Mouse (Mus musculus) heart, embryonic 13.5 days (tissue): ENCODE measurements around the gene Srgap2. TPM values are rescaled to one million over a fixed set of nuclear protein-coding genes. Genes with fewer than 3 reads are reported as not detected.

Source experiments
- ATAC-seq: fragments of 200-750 bp; cut with Nextera tagmentation; 2 replicates; pipeline ENCODE4 v1.8.0; 2017; ENCODE audit warnings: moderate TSS enrichment; ENCODE audit not compliant: insufficient number of reproducible peaks, low FRiP score, low TSS enrichment; ENCODE audit errors: extremely low read depth
- H3K27ac ChIP-seq: fragments of 300-500 bp; sonication (generic); replicated peaks from 2 replicates; pipeline ENCODE4 v1.5.1; 2015; ENCODE audit warnings: moderate library complexity, mild to moderate bottlenecking, inconsistent platforms
- H3K27me3 ChIP-seq: fragments of 300-500 bp; sonication (generic); replicated peaks from 2 replicates; pipeline ENCODE4 v1.6.1; 2015; ENCODE audit warnings: mild to moderate bottlenecking, inconsistent platforms
- H3K36me3 ChIP-seq: fragments of 300-500 bp; sonication (generic); 2 replicates; pipeline ENCODE4 v1.6.1; 2015; ENCODE audit warnings: mild to moderate bottlenecking, inconsistent platforms
- H3K4me1 ChIP-seq: fragments of 300-500 bp; sonication (generic); 2 replicates; pipeline ENCODE4 v1.6.1; 2015; ENCODE audit warnings: inconsistent platforms
- H3K4me2 ChIP-seq: fragments of 300-500 bp; sonication (generic); 2 replicates; pipeline ENCODE4 v1.6.1; 2015; ENCODE audit warnings: inconsistent platforms, mild to moderate bottlenecking, moderate library complexity
- H3K4me3 ChIP-seq: fragments of 300-500 bp; sonication (generic); 2 replicates; pipeline ENCODE4 v1.5.1; 2015; ENCODE audit warnings: moderate library complexity, mild to moderate bottlenecking, inconsistent platforms
- H3K9ac ChIP-seq: fragments of 300-500 bp; sonication (generic); 2 replicates; pipeline ENCODE4 v1.6.1; 2015; ENCODE audit warnings: inconsistent platforms, mild to moderate bottlenecking, moderate library complexity
- H3K9me3 ChIP-seq: fragments of 300-500 bp; sonication (generic); 2 replicates; pipeline ENCODE4 v1.6.1; 2016; ENCODE audit warnings: inconsistent platforms
- WGBS: fragments of 180-500 bp; shearing (Covaris S2); methylation state at CpG from one replicate; pipeline ENCODE4 v1.1.7; 2015; ENCODE audit warnings: mixed read lengths; 5-methylcytosine and 5-hydroxymethylcytosine counted together
- polyA plus RNA-seq: library from polyadenylated mRNA; unstranded; fragments of >200 nt; fragmentation: Nextera tagmentation; extraction: Ambion mirVana; gene quantifications from 2 replicates; pipeline ENCODE4 v1.2.1, GENCODE M21; 2015

The Srgap2 gene
- polyA plus RNA-seq, 1 experiment from 2014 or later, result 13.2 TPM

GRCm38 (mm10) chr1:131491579-131491978, 35.6 kb downstream of the Srgap2 start:
- no peak for ATAC-seq
- no peaks in the 10 kb centered on the region for H3K9me3 ChIP-seq
- WGBS, result 27% methylated on average over 4 of the region's 4 CpGs
- H3K4me1 ChIP-seq, result peaks cover 74% of the 10 kb centered on the region
- peak overlapping the region; percentile 13; the same call in 1 of the 2 replicates for H3K27ac ChIP-seq
- H3K27me3 ChIP-seq, result no peaks in the 10 kb centered on the region
- H3K36me3 ChIP-seq, result no peaks in the 10 kb centered on the region
- no peak overlapping the region for H3K9ac ChIP-seq
- H3K4me3 ChIP-seq, result no peak overlapping the region
- peak overlapping the region; percentile 35 for H3K4me2 ChIP-seq

DNA sequence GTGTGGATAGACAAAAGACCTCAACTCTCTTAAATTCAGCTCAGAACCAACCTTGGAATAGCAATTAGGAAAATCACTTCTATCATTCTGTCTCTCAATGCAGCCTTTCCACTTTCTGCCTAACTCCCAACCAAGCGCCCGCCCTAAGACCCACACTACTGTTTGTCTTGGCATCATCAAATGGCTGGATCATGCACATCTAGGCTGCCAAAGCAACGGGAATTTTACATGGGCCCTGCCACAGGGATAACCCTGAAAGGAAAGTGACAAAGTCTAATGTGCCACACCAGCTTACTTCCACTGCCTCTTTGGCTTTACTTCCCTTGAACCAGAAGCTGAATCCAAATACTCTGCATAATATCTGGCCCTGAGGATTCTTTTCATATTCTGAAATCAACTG, 37.8 kb downstream of the Srgap2 start:
- Histone ChIP-seq H3K27me3 (no peaks in the 10 kb centered on the region), H3K4me1 (peaks cover 76% of the 10 kb centered on the region), H3K4me3 (no peak overlapping the region), H3K4me2 (no peak overlapping the region), H3K9ac (no peak overlapping the region), H3K9me3 (no peaks in the 10 kb centered on the region), H3K36me3 (no peaks in the 10 kb centered on the region), H3K27ac (no peak overlapping the region)
- WGBS, result 69% methylated on average over 3 of the region's 3 CpGs
- no peak for ATAC-seq

DNA sequence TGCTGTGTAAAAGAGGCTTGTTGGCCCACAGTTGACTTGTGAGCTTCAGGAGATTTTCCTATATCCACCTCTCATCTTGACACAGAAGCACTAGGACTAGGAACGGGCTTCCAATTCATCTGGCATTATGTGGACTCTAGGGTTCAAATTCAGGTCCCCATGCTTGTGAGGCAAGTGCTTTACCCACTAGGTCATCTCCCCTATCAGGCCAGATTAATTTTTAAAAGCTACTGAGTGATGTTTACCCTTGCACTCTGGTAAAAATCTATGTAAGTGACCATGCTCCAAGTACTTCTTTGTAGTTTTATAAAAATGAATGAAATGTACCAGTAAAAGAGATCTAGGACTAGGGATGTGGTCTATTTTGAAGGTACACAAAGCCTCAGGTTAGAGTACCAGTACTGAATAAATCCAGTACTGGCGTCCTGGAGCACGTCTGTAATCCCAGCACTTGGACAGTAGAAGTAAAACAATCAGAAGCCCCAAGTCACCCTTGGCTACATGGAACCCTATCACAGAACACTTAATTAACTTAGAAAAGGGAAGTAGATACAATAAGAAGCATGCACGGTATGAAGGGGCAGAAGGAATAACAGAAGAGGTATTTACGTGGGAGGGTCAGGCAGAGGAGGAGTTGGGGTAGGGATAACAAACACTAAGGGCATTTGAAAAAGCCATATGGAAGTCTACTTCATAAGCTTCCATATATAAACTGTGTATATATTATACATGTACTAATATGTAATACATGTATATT, 40.9 kb downstream of the Srgap2 start:
- Histone ChIP-seq H3K9me3 (no peaks in the 10 kb centered on the region), H3K4me2 (no peak overlapping the region), H3K36me3 (no peaks in the 10 kb centered on the region), H3K27me3 (no peaks in the 10 kb centered on the region), H3K27ac (0 out of 2 replicates have a peak overlapping the region, but pooled peaks have one; percentile 20), H3K4me3 (no peak overlapping the region), H3K9ac (no peak overlapping the region), H3K4me1 (peaks cover 70% of the 10 kb centered on the region)
- whole genome bisulfite sequencing, result 47% methylated on average over 5 of the region's 5 CpGs
- no peak for ATAC-seq

DNA sequence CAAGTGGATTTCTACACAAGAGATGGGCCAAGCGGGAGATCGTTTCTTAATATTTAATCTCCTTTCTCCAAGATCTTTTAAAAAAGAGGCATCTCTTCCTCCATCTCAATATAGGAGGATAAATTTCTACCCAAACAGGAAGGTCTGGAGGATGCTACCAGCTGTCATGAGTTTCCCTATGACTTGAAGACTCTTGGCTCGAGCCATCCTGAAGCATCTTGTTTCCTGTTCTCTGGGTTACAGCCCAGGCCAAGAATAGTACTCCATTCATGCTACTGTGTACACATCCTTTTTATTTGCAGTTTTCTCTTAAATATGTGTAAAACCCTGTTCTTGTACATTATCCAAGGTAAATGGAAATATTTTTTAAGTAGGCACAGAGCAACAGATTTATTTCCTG, 44.9 kb downstream of the Srgap2 start:
- no peak overlapping the region for H3K9ac ChIP-seq
- H3K4me3 ChIP-seq, result no peak overlapping the region
- no peak for ATAC-seq
- peaks cover 18% of the 10 kb centered on the region for H3K36me3 ChIP-seq
- H3K4me1 ChIP-seq, result peaks cover 61% of the 10 kb centered on the region
- H3K9me3 ChIP-seq, result peaks cover 9% of the 10 kb centered on the region
- 78% methylated on average over 3 of the region's 3 CpGs for WGBS
- no peaks in the 10 kb centered on the region for H3K27me3 ChIP-seq
- no peak overlapping the region for H3K4me2 ChIP-seq
- peak overlapping the region; percentile 28; the same call in 1 of the 2 replicates for H3K27ac ChIP-seq

DNA sequence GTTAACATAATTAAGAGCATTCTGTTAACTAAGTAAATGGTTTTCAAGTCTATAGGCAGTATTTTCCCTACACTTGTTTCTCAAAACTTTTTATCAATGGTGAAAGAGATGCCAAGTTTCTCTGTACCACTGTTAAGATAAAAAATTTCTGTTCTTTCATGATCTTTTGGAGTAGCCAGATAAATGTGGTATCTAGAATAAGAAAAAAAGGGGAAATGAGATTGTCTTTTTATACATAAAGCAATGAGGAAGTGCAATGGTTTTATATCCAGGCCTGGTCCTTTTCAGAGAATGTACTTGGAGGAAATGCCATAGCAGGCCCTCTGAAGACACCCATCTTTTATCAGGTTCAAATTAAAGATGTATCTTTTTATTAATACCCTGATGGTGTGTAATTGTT, 45.8 kb downstream of the Srgap2 start:
- peaks cover 18% of the 10 kb centered on the region for H3K36me3 ChIP-seq
- no peak overlapping the region for H3K9ac ChIP-seq
- peaks cover 9% of the 10 kb centered on the region for H3K9me3 ChIP-seq
- H3K4me3 ChIP-seq, result no peak overlapping the region
- ATAC-seq, result no peak
- H3K27ac ChIP-seq, result no peak overlapping the region
- no peaks in the 10 kb centered on the region for H3K27me3 ChIP-seq
- peaks cover 57% of the 10 kb centered on the region for H3K4me1 ChIP-seq
- no peak overlapping the region for H3K4me2 ChIP-seq

GRCm38 (mm10) chr1:131478770-131479305, 48.3 kb downstream of the Srgap2 start:
- Histone ChIP-seq H3K4me1 (peaks cover 43% of the 10 kb centered on the region), H3K36me3 (peaks cover 18% of the 10 kb centered on the region), H3K27me3 (no peaks in the 10 kb centered on the region), H3K9me3 (peaks cover 9% of the 10 kb centered on the region), H3K4me2 (no peak overlapping the region), H3K9ac (no peak overlapping the region), H3K27ac (peak overlapping the region; percentile 85), H3K4me3 (no peak overlapping the region)
- 23% methylated on average over 2 of the region's 2 CpGs for WGBS
- ATAC-seq, result peak; percentile 61

DNA sequence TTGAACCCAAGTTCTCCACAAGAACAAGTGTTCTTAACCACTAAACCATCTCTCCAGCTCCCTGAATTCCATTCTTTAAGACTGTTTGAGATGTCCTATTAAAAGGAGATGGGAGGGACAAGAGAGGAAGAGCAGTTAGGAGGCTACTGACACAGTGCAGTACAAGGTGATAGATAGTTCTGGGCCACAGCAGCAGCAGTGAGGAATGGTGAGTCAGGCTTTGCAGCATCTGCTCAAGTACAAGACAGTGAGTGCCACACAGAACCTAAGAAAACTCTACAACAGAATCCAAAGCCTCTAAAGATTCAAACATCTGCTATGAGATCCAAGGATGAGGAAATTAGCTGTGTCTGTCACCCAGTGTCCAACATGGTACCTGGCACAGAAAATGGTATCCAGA, 51.8 kb downstream of the Srgap2 start:
- Histone ChIP-seq H3K4me3 (no peak overlapping the region), H3K9ac (no peak overlapping the region), H3K4me2 (no peak overlapping the region), H3K9me3 (peaks cover 9% of the 10 kb centered on the region), H3K27me3 (no peaks in the 10 kb centered on the region), H3K36me3 (peaks cover 11% of the 10 kb centered on the region), H3K27ac (no peak overlapping the region), H3K4me1 (peaks cover 27% of the 10 kb centered on the region)
- no peak for ATAC-seq

DNA sequence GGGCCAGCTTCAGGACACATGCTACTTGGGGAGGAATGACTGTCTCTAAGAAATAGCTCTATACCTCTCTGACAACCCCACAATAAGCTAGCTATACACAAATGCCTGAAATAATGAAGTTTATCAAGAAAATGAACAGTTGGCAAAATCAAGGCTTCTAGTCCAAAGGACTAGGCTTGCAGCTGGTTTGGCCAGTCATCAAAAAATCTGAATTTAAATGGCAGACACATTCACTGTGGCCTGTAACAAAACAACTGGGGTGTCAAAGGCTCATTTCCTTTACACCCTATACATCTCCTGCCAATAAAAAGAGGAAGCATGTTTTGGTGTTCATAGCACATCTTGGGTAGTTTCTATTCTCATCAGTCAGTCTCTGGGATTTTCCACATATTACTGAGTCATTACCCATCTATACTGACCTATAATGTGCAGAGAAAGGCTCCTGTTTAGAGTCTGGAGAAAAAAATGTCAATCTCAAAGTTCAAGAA, 53.5 kb downstream of the Srgap2 start:
- no peak for ATAC-seq
- no peak overlapping the region for H3K9ac ChIP-seq
- no peak overlapping the region for H3K4me2 ChIP-seq
- no peak overlapping the region for H3K27ac ChIP-seq
- H3K4me3 ChIP-seq, result no peak overlapping the region
- H3K9me3 ChIP-seq, result no peaks in the 10 kb centered on the region
- H3K4me1 ChIP-seq, result peaks cover 25% of the 10 kb centered on the region
- H3K36me3 ChIP-seq, result no peaks in the 10 kb centered on the region
- no peaks in the 10 kb centered on the region for H3K27me3 ChIP-seq

DNA sequence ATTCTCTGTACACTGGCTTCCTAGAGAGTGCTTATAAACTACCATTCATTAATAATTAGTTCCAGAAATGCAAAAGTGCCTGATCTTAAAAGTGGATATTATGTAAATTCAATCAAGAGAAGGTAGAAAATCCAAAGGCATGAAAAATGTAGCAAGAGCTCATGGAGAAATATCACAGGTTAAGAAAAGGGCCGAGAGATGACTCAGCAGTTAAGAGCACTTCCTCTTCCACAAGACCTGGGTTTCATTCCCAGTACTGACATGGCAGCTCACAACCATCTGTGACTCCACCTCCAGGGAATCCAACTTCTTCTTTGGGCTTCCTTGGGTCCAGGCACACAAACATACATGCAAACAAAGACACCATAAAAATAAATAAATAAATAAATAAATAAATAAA, 56.6 kb downstream of the Srgap2 start:
- 77% methylated on average over 1 of the region's 1 CpGs for WGBS
- no peak for ATAC-seq
- H3K4me3 ChIP-seq, result no peak overlapping the region
- no peak overlapping the region for H3K4me2 ChIP-seq
- H3K27me3 ChIP-seq, result no peaks in the 10 kb centered on the region
- H3K27ac ChIP-seq, result no peak overlapping the region
- H3K9me3 ChIP-seq, result no peaks in the 10 kb centered on the region
- H3K36me3 ChIP-seq, result no peaks in the 10 kb centered on the region
- H3K4me1 ChIP-seq, result peaks cover 21% of the 10 kb centered on the region
- H3K9ac ChIP-seq, result no peak overlapping the region

DNA sequence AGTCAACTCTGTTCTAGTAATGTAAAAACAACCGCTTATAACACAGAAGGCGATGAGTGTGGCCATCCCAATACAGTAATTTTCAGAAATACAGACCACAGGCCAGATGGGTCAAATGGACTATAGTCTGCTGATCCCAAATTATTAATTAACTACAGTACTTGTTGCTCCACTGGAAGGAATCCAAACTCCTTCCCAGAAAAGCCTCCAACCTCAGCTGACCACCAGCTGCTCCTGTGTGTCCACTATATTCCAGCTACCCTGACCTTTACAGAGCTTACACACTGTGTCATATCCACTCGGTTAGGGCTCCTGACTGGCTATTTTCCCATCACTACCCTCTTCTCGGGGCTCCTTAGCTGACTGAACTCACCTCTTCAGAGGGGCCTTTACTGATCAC, 61.3 kb downstream of the Srgap2 start:
- H3K27ac ChIP-seq, result no peak overlapping the region
- 83% methylated on average over 4 of the region's 4 CpGs for WGBS
- no peak for ATAC-seq
- H3K4me3 ChIP-seq, result no peak overlapping the region
- H3K36me3 ChIP-seq, result no peaks in the 10 kb centered on the region
- no peaks in the 10 kb centered on the region for H3K9me3 ChIP-seq
- H3K9ac ChIP-seq, result no peak overlapping the region
- H3K27me3 ChIP-seq, result no peaks in the 10 kb centered on the region
- H3K4me2 ChIP-seq, result no peak overlapping the region
- H3K4me1 ChIP-seq, result peaks cover 21% of the 10 kb centered on the region

- Histone ChIP-seq H3K4me2 (no peak overlapping the region), H3K27ac (no peak overlapping the region), H3K36me3 (no peaks in the 10 kb centered on the region), H3K27me3 (no peaks in the 10 kb centered on the region), H3K9me3 (no peaks in the 10 kb centered on the region), H3K4me1 (peaks cover 17% of the 10 kb centered on the region), H3K4me3 (no peak overlapping the region), H3K9ac (no peak overlapping the region)
- WGBS, result 86% methylated on average over 6 of the region's 6 CpGs
- no peak for ATAC-seq
These were observed 63.1 kb downstream of the Srgap2 start for GRCm38 (mm10) chr1:131463953-131464627.
